Mouse (Mus musculus) liver, embryonic 14.5 days (tissue): Measurements from ENCODE around the gene Ift27. TPM values are rescaled to one million over a fixed set of nuclear protein-coding genes. Genes with fewer than 3 reads are reported as not detected.

Source experiments
- ATAC-seq: fragments of 200-750 bp; cut with Nextera tagmentation; 2 replicates; pipeline ENCODE4 v1.8.0; 2017; ENCODE audit warnings: moderate number of reproducible peaks, mild to moderate bottlenecking, moderate library complexity; ENCODE audit not compliant: insufficient read depth
- DNase-seq, 3 experiments: peaks; one replicate each; pipeline ENCODE4 v3.0.0-alpha.2; 2012 to 2013; ENCODE audit warnings: low read depth in 3 of 3, low spot score in 3 of 3
- H3K27ac ChIP-seq: fragments of 300-500 bp; sonication (generic); 2 replicates; pipeline ENCODE4 v1.5.1; 2014; ENCODE audit warnings: moderate library complexity, mild to moderate bottlenecking, control low read depth, inconsistent platforms
- H3K27me3 ChIP-seq: fragments of 300-500 bp; sonication (generic); 2 replicates; pipeline ENCODE4 v1.6.1; 2014; ENCODE audit warnings: mild to moderate bottlenecking, low read length, moderate library complexity; ENCODE audit not compliant: control insufficient read depth, insufficient read depth
- H3K36me3 ChIP-seq: fragments of 300-500 bp; sonication (generic); replicated peaks from 2 replicates; pipeline ENCODE4 v1.6.1; 2014; ENCODE audit warnings: low read depth; ENCODE audit not compliant: control insufficient read depth, insufficient read depth
- H3K4me1 ChIP-seq, 2 experiments: fragments of 200-500 bp in 1 of 2; fragments of 300-500 bp in 1 of 2; sonication (generic) in 1 of 2; replicated peaks; 2 replicates each; pipeline ENCODE4 v1.6.1; 2012 to 2014; ENCODE audit warnings: antibody characterized with exemption in 1 of 2, inconsistent platforms in 1 of 2, low read length in 1 of 2; ENCODE audit not compliant: control insufficient read depth in 2 of 2, insufficient read depth in 2 of 2
- H3K4me2 ChIP-seq: fragments of 300-500 bp; sonication (generic); 2 replicates; pipeline ENCODE4 v1.6.1; 2014; ENCODE audit warnings: low read depth, mild to moderate bottlenecking, control low read depth, moderate library complexity
- H3K4me3 ChIP-seq, 2 experiments: fragments of 200-500 bp in 1 of 2; fragments of 300-500 bp in 1 of 2; sonication (generic) in 1 of 2; 2 replicates each; pipeline ENCODE4 v1.5.1; 2012 to 2014; ENCODE audit warnings: low read depth in 2 of 2, low read length in 2 of 2, mild to moderate bottlenecking in 2 of 2, control low read depth in 1 of 2, inconsistent platforms in 1 of 2, moderate library complexity in 1 of 2; ENCODE audit not compliant: insufficient read depth in 1 of 2
- H3K9ac ChIP-seq: fragments of 300-500 bp; sonication (generic); replicated peaks from 2 replicates; pipeline ENCODE4 v1.6.1; 2014; ENCODE audit warnings: mild to moderate bottlenecking, control low read depth, moderate library complexity
- H3K9me3 ChIP-seq: fragments of 300-500 bp; sonication (generic); 2 replicates; pipeline ENCODE4 v1.6.1; 2016; ENCODE audit warnings: low read length, mixed read lengths; ENCODE audit not compliant: control insufficient read depth
- CTCF ChIP-seq: IDR thresholded peaks from 2 replicates; pipeline ENCODE4 v1.5.1; 2016; ENCODE audit warnings: antibody characterized with exemption, low read depth, control low read depth
- EP300 ChIP-seq: IDR thresholded peaks from 2 replicates; pipeline ENCODE4 v1.6.1; 2016; ENCODE audit warnings: antibody characterized with exemption, low read depth
- WGBS: fragments of 180-500 bp; shearing (Covaris S2); extraction: QIAGEN DNeasy Blood & Tissue Kit; methylation state at CpG from one replicate; pipeline ENCODE4 v1.1.7; 2014; ENCODE audit not compliant: insufficient replicate concordance; 5-methylcytosine and 5-hydroxymethylcytosine counted together
- polyA plus RNA-seq, 2 experiments: library from polyadenylated mRNA; depleted of rRNA in 1 of 2; stranded (reverse) in 1 of 2; unstranded in 1 of 2; fragments of >200 nt; fragmentation: Nextera tagmentation in 1 of 2; extraction: Ambion mirVana in 1 of 2; gene quantifications; 2 replicates each; pipeline versions ENCODE4 v1.2.1 to v1.2.3; 2012 to 2014

Gene Ift27
- polyA plus RNA-seq, 2 experiments = 13.5 to 37.8 TPM

DNA sequence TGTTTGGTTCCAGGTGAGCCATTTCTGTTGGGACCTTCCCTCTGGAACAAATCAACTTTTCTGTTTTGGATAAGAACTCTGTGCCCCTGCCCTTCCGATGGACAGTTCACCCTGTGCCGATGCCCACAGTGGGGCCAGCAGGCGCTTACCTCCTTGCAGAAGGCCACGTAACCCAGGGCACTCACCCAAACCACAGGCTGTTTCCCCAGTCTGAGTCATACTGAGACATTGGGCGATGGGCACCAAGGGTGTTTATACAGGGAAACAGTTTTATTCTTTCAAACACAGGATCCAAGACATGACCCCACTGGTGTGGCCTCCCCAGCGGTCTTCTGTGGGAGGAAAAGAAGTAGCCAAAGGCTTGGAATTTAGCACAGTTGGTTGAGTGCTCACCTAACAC lies 18.5 kb downstream of the Ift27 start:
- 61% methylated on average over 6 of the region's 6 CpGs for WGBS

GRCm38 (mm10) chr15:78153045-78153775 lies 20.7 kb downstream of the Ift27 start:
- no peaks in the 10 kb centered on the region for H3K9me3 ChIP-seq
- no peak overlapping the region for H3K27ac ChIP-seq
- H3K9ac ChIP-seq = no peak overlapping the region
- no peaks in the 10 kb centered on the region; the same call in 1 of the 2 replicates for H3K27me3 ChIP-seq
- no peak overlapping the region for H3K4me3 ChIP-seq
- DNase-seq (no peak), ATAC-seq (no peak)
- TF ChIP-seq CTCF = no peak
- TF ChIP-seq EP300 = no peak
- H3K4me1 ChIP-seq = no peaks in the 10 kb centered on the region
- no peak overlapping the region for H3K4me2 ChIP-seq
- H3K36me3 ChIP-seq = no peaks in the 10 kb centered on the region
- WGBS = 53% methylated on average over 11 of the region's 11 CpGs

More for the DNA sequence above, 18.5 kb downstream of the Ift27 start:
- H3K4me3 ChIP-seq = no peak overlapping the region
- DNase-seq (no peak), ATAC-seq (no peak)
- H3K4me2 ChIP-seq = no peak overlapping the region
- no peak overlapping the region for H3K27ac ChIP-seq
- no peaks in the 10 kb centered on the region for H3K4me1 ChIP-seq
- H3K9ac ChIP-seq = no peak overlapping the region
- no peaks in the 10 kb centered on the region; the same call in 1 of the 2 replicates for H3K27me3 ChIP-seq
- H3K36me3 ChIP-seq = no peaks in the 10 kb centered on the region
- TF ChIP-seq CTCF (no peak), EP300 (no peak)
- no peaks in the 10 kb centered on the region for H3K9me3 ChIP-seq

DNA sequence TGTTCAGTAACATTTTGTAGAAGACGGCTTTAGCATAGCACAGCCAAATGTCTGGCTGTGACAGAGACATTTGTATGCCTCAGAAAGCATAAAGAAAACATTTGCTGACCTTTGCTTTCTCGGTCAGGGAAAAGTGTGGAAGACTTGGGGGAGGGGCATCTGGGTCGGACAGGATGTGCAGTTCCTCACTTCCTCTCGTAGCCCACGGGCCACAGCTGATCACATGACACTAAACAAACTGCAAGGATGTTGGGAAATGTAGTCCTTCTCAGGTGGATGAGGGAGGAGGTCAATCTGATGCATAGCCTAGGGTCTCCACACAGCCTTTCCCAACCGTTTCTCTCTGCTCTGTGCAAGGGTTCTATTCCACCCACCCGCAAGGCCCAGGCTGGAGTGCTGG lies 25.3 kb downstream of the Ift27 start:
- no peak for DNase-seq
- no peaks in the 10 kb centered on the region for H3K9me3 ChIP-seq
- WGBS = 39% methylated on average over 7 of the region's 7 CpGs
- no peak overlapping the region for H3K9ac ChIP-seq
- no peak for TF ChIP-seq CTCF
- TF ChIP-seq EP300 = no peak
- ATAC-seq = no peak
- H3K4me3 ChIP-seq = no peak overlapping the region
- H3K4me1 ChIP-seq = no peaks in the 10 kb centered on the region
- no peak overlapping the region for H3K4me2 ChIP-seq
- H3K27ac ChIP-seq = no peak overlapping the region
- H3K27me3 ChIP-seq = no peaks in the 10 kb centered on the region
- no peaks in the 10 kb centered on the region for H3K36me3 ChIP-seq

GRCm38 (mm10) chr15:78140226-78140625 lies 33.7 kb downstream of the Ift27 start:
- no peak for TF ChIP-seq CTCF
- no peak for TF ChIP-seq EP300
- H3K9me3 ChIP-seq = no peaks in the 10 kb centered on the region
- no peak overlapping the region for H3K4me3 ChIP-seq
- H3K36me3 ChIP-seq = no peaks in the 10 kb centered on the region
- H3K27me3 ChIP-seq = no peaks in the 10 kb centered on the region
- no peaks in the 10 kb centered on the region for H3K4me1 ChIP-seq
- no peak overlapping the region for H3K4me2 ChIP-seq
- WGBS = 56% methylated on average over 8 of the region's 8 CpGs
- no peak for ATAC-seq
- no peak overlapping the region for H3K27ac ChIP-seq
- no peak for DNase-seq
- H3K9ac ChIP-seq = no peak overlapping the region

GRCm38 (mm10) chr15:78134606-78135005 lies 39.3 kb downstream of the Ift27 start:
- no peak overlapping the region for H3K27ac ChIP-seq
- no peaks in the 10 kb centered on the region for H3K36me3 ChIP-seq
- H3K27me3 ChIP-seq = no peaks in the 10 kb centered on the region
- 48% methylated on average over 6 of the region's 6 CpGs for WGBS
- H3K4me3 ChIP-seq = no peak overlapping the region
- H3K9ac ChIP-seq = no peak overlapping the region
- H3K4me2 ChIP-seq = no peak overlapping the region
- no peak for DNase-seq
- H3K9me3 ChIP-seq = no peaks in the 10 kb centered on the region
- no peaks in the 10 kb centered on the region for H3K4me1 ChIP-seq
- TF ChIP-seq EP300 (no peak), CTCF (no peak)
- ATAC-seq = no peak
